Mouse (Mus musculus): ENCODE measurements around the gene Tspan33. TPM values are rescaled to one million over a fixed set of nuclear protein-coding genes. Genes with fewer than 3 reads are reported as not detected.

Gene Tspan33
- 10.2 and 19.5 TPM in 2 replicates for polyA plus RNA-seq (2015; fragmentation: Nextera tagmentation; extraction: Ambion mirVana)

- WGBS = under 1% methylated on average over 41 of the region's 41 CpGs
- H3K9ac ChIP-seq = peak within 1 kb of the TSS; percentile 45; the same call in 1 of the 2 replicates
- peaks cover 7% of the 10 kb centered on the region for H3K4me1 ChIP-seq
- ATAC-seq (ENCODE audit: insufficient read depth, low FRiP score, low read depth) = peak; percentile 96
- H3K4me2 ChIP-seq = peak within 1 kb of the TSS; percentile 99
- H3K4me3 ChIP-seq (replicated peaks) = peak within 1 kb of the TSS; percentile 69
- H3K27me3 ChIP-seq (replicated peaks) = peaks cover 20% of the 10 kb centered on the region; the same call in 1 of the 2 replicates
- no peak within 1 kb of the TSS for H3K27ac ChIP-seq
- no peaks in the 10 kb centered on the region for H3K9me3 ChIP-seq
- H3K36me3 ChIP-seq = no peaks in the 10 kb centered on the region
Measured at GRCm38 (mm10) chr6:29693953-29694352, at the start of gene Tspan33. Gene Tspan33, plus strand, starts transcription at chr6:29694222.

- no peak; the same call in 1 of the 2 replicates for ATAC-seq (ENCODE audit: insufficient read depth, low FRiP score, low read depth)
- 30% methylated on average over 14 of the region's 14 CpGs for WGBS
- Histone ChIP-seq H3K27me3 (replicated peaks) (no peaks in the 10 kb centered on the region), H3K4me2 (no peak overlapping the region), H3K27ac (no peak overlapping the region), H3K9ac (no peak overlapping the region), H3K36me3 (no peaks in the 10 kb centered on the region), H3K9me3 (no peaks in the 10 kb centered on the region), H3K4me3 (replicated peaks) (no peak overlapping the region), H3K4me1 (0 out of 2 replicates have a peak, but pooled peaks cover 4% of the 10 kb centered on the region)
Measured at GRCm38 (mm10) chr6:29649494-29650169, 44.4 kb upstream of the Tspan33 start.

- Histone ChIP-seq H3K27me3 (replicated peaks) (no peaks in the 10 kb centered on the region), H3K4me3 (replicated peaks) (no peak overlapping the region), H3K9me3 (no peaks in the 10 kb centered on the region), H3K4me2 (no peak overlapping the region), H3K27ac (no peak overlapping the region), H3K36me3 (no peaks in the 10 kb centered on the region), H3K4me1 (0 out of 2 replicates have a peak, but pooled peaks cover 4% of the 10 kb centered on the region), H3K9ac (no peak overlapping the region)
- 61% methylated on average over 10 of the region's 10 CpGs for WGBS
- no peak for ATAC-seq (ENCODE audit: insufficient read depth, low FRiP score, low read depth)
Measured at GRCm38 (mm10) chr6:29650170-29650549, 43.9 kb upstream of the Tspan33 start.

- no peak overlapping the region for H3K27ac ChIP-seq
- H3K36me3 ChIP-seq = no peaks in the 10 kb centered on the region
- no peak overlapping the region for H3K9ac ChIP-seq
- no peak overlapping the region for H3K4me2 ChIP-seq
- no peaks in the 10 kb centered on the region for H3K9me3 ChIP-seq
- H3K4me1 ChIP-seq = 0 out of 2 replicates have a peak, but pooled peaks cover 4% of the 10 kb centered on the region
- H3K4me3 ChIP-seq (replicated peaks) = no peak overlapping the region
- no peaks in the 10 kb centered on the region for H3K27me3 ChIP-seq (replicated peaks)
- ATAC-seq (ENCODE audit: insufficient read depth, low FRiP score, low read depth) = no peak
Measured at GRCm38 (mm10) chr6:29653271-29653670, 40.8 kb upstream of the Tspan33 start.

GRCm38 (mm10) chr6:29658626-29659475, 35.2 kb upstream of the Tspan33 start:
- no peaks in the 10 kb centered on the region for H3K9me3 ChIP-seq
- no peaks in the 10 kb centered on the region for H3K36me3 ChIP-seq
- H3K27me3 ChIP-seq (replicated peaks) = no peaks in the 10 kb centered on the region
- H3K9ac ChIP-seq = no peak overlapping the region
- no peak overlapping the region for H3K27ac ChIP-seq
- H3K4me2 ChIP-seq = no peak overlapping the region
- ATAC-seq (ENCODE audit: insufficient read depth, low FRiP score, low read depth) = no peak
- H3K4me3 ChIP-seq (replicated peaks) = no peak overlapping the region
- WGBS = 78% methylated on average over 3 of the region's 3 CpGs
- H3K4me1 ChIP-seq = no peaks in the 10 kb centered on the region

GRCm38 (mm10) chr6:29659964-29660363, 34.1 kb upstream of the Tspan33 start:
- Histone ChIP-seq H3K4me3 (replicated peaks) (no peak overlapping the region), H3K27me3 (replicated peaks) (no peaks in the 10 kb centered on the region), H3K4me2 (no peak overlapping the region), H3K9me3 (no peaks in the 10 kb centered on the region), H3K4me1 (no peaks in the 10 kb centered on the region), H3K36me3 (no peaks in the 10 kb centered on the region), H3K27ac (no peak overlapping the region), H3K9ac (no peak overlapping the region)
- 92% methylated on average over 2 of the region's 2 CpGs for WGBS
- ATAC-seq (ENCODE audit: insufficient read depth, low FRiP score, low read depth) = no peak

GRCm38 (mm10) chr6:29660662-29661307, 33.2 kb upstream of the Tspan33 start:
- 69% methylated on average over 11 of the region's 11 CpGs for WGBS
- Histone ChIP-seq H3K4me2 (no peak overlapping the region), H3K4me1 (no peaks in the 10 kb centered on the region), H3K4me3 (replicated peaks) (no peak overlapping the region), H3K9me3 (no peaks in the 10 kb centered on the region), H3K36me3 (no peaks in the 10 kb centered on the region), H3K9ac (no peak overlapping the region), H3K27ac (no peak overlapping the region), H3K27me3 (replicated peaks) (no peaks in the 10 kb centered on the region)
- no peak for ATAC-seq (ENCODE audit: insufficient read depth, low FRiP score, low read depth)

- ATAC-seq (ENCODE audit: insufficient read depth, low FRiP score, low read depth) = no peak
- Histone ChIP-seq H3K9me3 (no peaks in the 10 kb centered on the region), H3K4me2 (no peak overlapping the region), H3K27me3 (replicated peaks) (no peaks in the 10 kb centered on the region), H3K36me3 (no peaks in the 10 kb centered on the region), H3K27ac (no peak overlapping the region), H3K4me3 (replicated peaks) (no peak overlapping the region), H3K4me1 (no peaks in the 10 kb centered on the region), H3K9ac (no peak overlapping the region)
- 74% methylated on average over 6 of the region's 6 CpGs for WGBS
Measured at GRCm38 (mm10) chr6:29667266-29667665, 26.8 kb upstream of the Tspan33 start.

GRCm38 (mm10) chr6:29671741-29672140, 22.3 kb upstream of the Tspan33 start:
- no peak for ATAC-seq (ENCODE audit: insufficient read depth, low FRiP score, low read depth)

GRCm38 (mm10) chr6:29672563-29673411, 21.2 kb upstream of the Tspan33 start:
- Histone ChIP-seq H3K9ac (no peak overlapping the region), H3K4me3 (replicated peaks) (no peak overlapping the region), H3K36me3 (no peaks in the 10 kb centered on the region), H3K9me3 (no peaks in the 10 kb centered on the region), H3K27ac (no peak overlapping the region), H3K27me3 (replicated peaks) (no peaks in the 10 kb centered on the region), H3K4me2 (no peak overlapping the region), H3K4me1 (no peaks in the 10 kb centered on the region; the same call in 1 of the 2 replicates)
- WGBS = 39% methylated on average over 12 of the region's 12 CpGs
- ATAC-seq (ENCODE audit: insufficient read depth, low FRiP score, low read depth) = no peak

More at GRCm38 (mm10) chr6:29671741-29672140, 22.3 kb upstream of the Tspan33 start:
- Histone ChIP-seq H3K4me1 (no peaks in the 10 kb centered on the region; the same call in 1 of the 2 replicates), H3K27ac (no peak overlapping the region), H3K4me3 (replicated peaks) (no peak overlapping the region), H3K27me3 (replicated peaks) (no peaks in the 10 kb centered on the region), H3K36me3 (no peaks in the 10 kb centered on the region), H3K9ac (no peak overlapping the region), H3K4me2 (no peak overlapping the region), H3K9me3 (no peaks in the 10 kb centered on the region)
- WGBS = 24% methylated on average over 3 of the region's 3 CpGs

GRCm38 (mm10) chr6:29673739-29674138, 20.3 kb upstream of the Tspan33 start:
- ATAC-seq (ENCODE audit: insufficient read depth, low FRiP score, low read depth) = no peak
- no peak overlapping the region for H3K4me2 ChIP-seq
- 35% methylated on average over 2 of the region's 2 CpGs for WGBS
- no peaks in the 10 kb centered on the region for H3K9me3 ChIP-seq
- H3K4me1 ChIP-seq = no peaks in the 10 kb centered on the region; the same call in 1 of the 2 replicates
- H3K9ac ChIP-seq = no peak overlapping the region
- no peaks in the 10 kb centered on the region for H3K27me3 ChIP-seq (replicated peaks)
- H3K36me3 ChIP-seq = no peaks in the 10 kb centered on the region
- H3K4me3 ChIP-seq (replicated peaks) = no peak overlapping the region
- no peak overlapping the region for H3K27ac ChIP-seq

Data from stomach, embryonic 15.5 days (tissue).